Mouse (Mus musculus) kidney, embryonic 14.5 days (tissue): Measurements from ENCODE around the gene Tbcc. TPM values are rescaled to one million over a fixed set of nuclear protein-coding genes. Genes with fewer than 3 reads are reported as not detected.
"Not testable (repeated sequence)": the region's sequence is repeated elsewhere in the genome, so short reads cannot be mapped to it uniquely, and the experiment has no call there.

Source experiments
- ATAC-seq: fragments of 200-750 bp; cut with Nextera tagmentation; 2 replicates; pipeline ENCODE4 v1.8.0; 2017; ENCODE audit warnings: moderate number of reproducible peaks, mild to moderate bottlenecking, moderate TSS enrichment, moderate library complexity; ENCODE audit not compliant: low FRiP score, low TSS enrichment
- H3K27ac ChIP-seq: fragments of 300-500 bp; sonication (generic); 2 replicates; pipeline ENCODE4 v1.5.1; 2014; ENCODE audit warnings: low read depth, mild to moderate bottlenecking, low read length, moderate library complexity, mixed read lengths
- H3K27me3 ChIP-seq: fragments of 300-500 bp; sonication (generic); 2 replicates; pipeline ENCODE4 v1.6.1; 2014; ENCODE audit warnings: mild to moderate bottlenecking, low read length; ENCODE audit not compliant: control insufficient read depth, insufficient read depth
- H3K36me3 ChIP-seq: fragments of 300-500 bp; sonication (generic); 2 replicates; pipeline ENCODE4 v1.6.1; 2014; ENCODE audit warnings: low read length, mixed read lengths; ENCODE audit not compliant: control insufficient read depth, insufficient read depth
- H3K4me1 ChIP-seq: fragments of 300-500 bp; sonication (generic); 2 replicates; pipeline ENCODE4 v1.6.1; 2014; ENCODE audit warnings: low read length, mixed read lengths; ENCODE audit not compliant: control insufficient read depth, insufficient read depth
- H3K4me2 ChIP-seq: fragments of 300-500 bp; sonication (generic); replicated peaks from 2 replicates; pipeline ENCODE4 v1.6.1; 2014; ENCODE audit warnings: low read depth, mild to moderate bottlenecking, low read length
- H3K4me3 ChIP-seq: fragments of 300-500 bp; sonication (generic); 2 replicates; pipeline ENCODE4 v1.5.1; 2014; ENCODE audit warnings: mild to moderate bottlenecking, low read length
- H3K9ac ChIP-seq: fragments of 300-500 bp; sonication (generic); 2 replicates; pipeline ENCODE4 v1.6.1; 2014; ENCODE audit warnings: low read depth, mild to moderate bottlenecking, low read length, moderate library complexity
- H3K9me3 ChIP-seq: fragments of 300-500 bp; sonication (generic); 2 replicates; pipeline ENCODE4 v1.6.1; 2016; ENCODE audit warnings: low read length; ENCODE audit not compliant: control insufficient read depth
- WGBS: fragments of 180-500 bp; shearing (Covaris S2); extraction: QIAGEN DNeasy Blood & Tissue Kit; methylation state at CpG from one replicate; pipeline ENCODE4 v1.1.7; 2014; 5-methylcytosine and 5-hydroxymethylcytosine counted together
- polyA plus RNA-seq: library from polyadenylated mRNA; unstranded; fragments of >200 nt; fragmentation: Nextera tagmentation; extraction: Ambion mirVana; gene quantifications from 2 replicates; pipeline ENCODE4 v1.2.1, GENCODE M21; 2014

Gene Tbcc
- 71.0 and 82.1 TPM in 2 replicates for polyA plus RNA-seq

DNA sequence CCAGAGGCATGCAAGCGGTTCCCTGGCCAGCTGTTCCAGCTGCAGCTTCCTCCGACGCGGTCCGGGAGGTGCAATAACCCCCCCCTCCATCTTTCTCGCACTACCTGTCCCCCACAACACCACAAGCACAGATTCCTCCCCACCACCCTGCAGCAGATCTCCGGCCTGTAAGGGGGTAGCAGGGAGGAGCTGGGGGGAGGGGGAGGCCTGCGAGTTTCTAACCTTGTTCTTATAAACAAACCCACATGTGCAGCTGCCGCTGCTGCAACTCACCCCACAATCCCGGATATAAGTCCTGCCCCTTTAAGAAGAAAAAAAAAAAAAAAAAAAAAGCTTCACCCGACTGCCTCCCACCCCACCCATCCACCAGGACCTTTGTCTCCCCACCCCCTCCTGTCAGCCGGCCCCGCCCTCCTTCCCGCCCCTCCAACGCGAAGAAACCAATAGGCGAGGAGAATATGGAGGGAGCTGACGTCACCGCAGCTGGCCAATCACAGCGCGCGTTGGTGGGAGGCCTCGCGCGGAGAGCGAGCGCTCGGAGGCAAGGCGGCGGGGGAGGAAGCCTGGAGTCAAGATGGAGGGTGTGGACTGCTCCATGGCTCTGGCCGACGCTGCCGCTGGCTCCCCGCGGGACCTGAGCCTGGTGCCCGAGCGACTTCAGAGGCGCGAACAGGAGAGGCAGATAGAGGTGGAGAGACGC is at the start of gene Tbcc:
Tbcc (plus strand) TSS at position 569 of the 700 bp plus-strand sequence.
- Histone ChIP-seq H3K9ac (peak within 1 kb of the TSS; percentile 85), H3K4me3 (peak within 1 kb of the TSS; percentile 95), H3K4me1 (peaks cover 21% of the 10 kb centered on the region), H3K27me3 (no peaks in the 10 kb centered on the region), H3K9me3 (no peaks in the 10 kb centered on the region), H3K36me3 (peaks cover 3% of the 10 kb centered on the region; the same call in 1 of the 2 replicates), H3K27ac (peak within 1 kb of the TSS; percentile 97), H3K4me2 (peak within 1 kb of the TSS; percentile 97)
- ATAC-seq = peak; percentile 91
- under 1% methylated on average over 40 of the region's 40 CpGs for WGBS

GRCm38 (mm10) chr17:46843022-46843421 is 47.5 kb upstream of the Tbcc start:
- H3K27me3 ChIP-seq = no peaks in the 10 kb centered on the region
- WGBS = 40% methylated on average over 2 of the region's 2 CpGs
- ATAC-seq = no peak
- H3K4me1 ChIP-seq = peaks cover 12% of the 10 kb centered on the region; the same call in 1 of the 2 replicates
- no peak overlapping the region for H3K9ac ChIP-seq
- H3K4me2 ChIP-seq = no peak overlapping the region
- H3K9me3 ChIP-seq = no peaks in the 10 kb centered on the region
- no peaks in the 10 kb centered on the region for H3K36me3 ChIP-seq
- H3K4me3 ChIP-seq = no peak overlapping the region
- H3K27ac ChIP-seq = no peak overlapping the region

- H3K9me3 ChIP-seq = no peaks in the 10 kb centered on the region
- H3K27me3 ChIP-seq = no peaks in the 10 kb centered on the region
- no peak overlapping the region for H3K27ac ChIP-seq
- peaks cover 9% of the 10 kb centered on the region; the same call in 1 of the 2 replicates for H3K4me1 ChIP-seq
- H3K36me3 ChIP-seq = no peaks in the 10 kb centered on the region
- WGBS = 29% methylated on average over 7 of the region's 7 CpGs
- no peak overlapping the region for H3K4me3 ChIP-seq
- no peak overlapping the region for H3K4me2 ChIP-seq
- H3K9ac ChIP-seq = no peak overlapping the region
- ATAC-seq = no peak; the same call in 1 of the 2 replicates
These were observed 46.8 kb upstream of the Tbcc start for GRCm38 (mm10) chr17:46843716-46844115.

DNA sequence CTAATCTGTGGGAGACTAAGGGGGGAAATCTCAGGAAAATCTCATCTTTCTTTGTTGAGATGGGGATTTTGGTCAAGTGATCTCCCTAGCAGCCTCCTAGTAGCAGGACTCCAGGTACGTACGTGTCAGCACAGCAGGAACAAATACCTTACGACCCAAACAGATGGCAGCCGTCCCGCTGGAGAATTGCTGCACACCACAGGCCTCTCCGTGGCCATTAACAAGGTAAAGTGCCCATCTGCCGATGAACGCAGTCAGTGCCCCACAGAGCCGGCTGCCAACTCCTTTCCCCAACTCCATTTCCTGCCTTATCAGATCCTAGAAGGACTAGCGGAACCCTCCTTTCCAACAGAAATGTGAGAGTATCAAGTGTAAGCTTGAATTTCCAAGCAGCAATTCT is 45.7 kb upstream of the Tbcc start:
- Histone ChIP-seq H3K27me3 (no peaks in the 10 kb centered on the region), H3K4me2 (no peak overlapping the region), H3K4me3 (no peak overlapping the region), H3K4me1 (peaks cover 9% of the 10 kb centered on the region; the same call in 1 of the 2 replicates), H3K27ac (no peak overlapping the region), H3K9me3 (no peaks in the 10 kb centered on the region), H3K9ac (no peak overlapping the region), H3K36me3 (no peaks in the 10 kb centered on the region)
- ATAC-seq = no peak
- WGBS = 26% methylated on average over 10 of the region's 10 CpGs

DNA sequence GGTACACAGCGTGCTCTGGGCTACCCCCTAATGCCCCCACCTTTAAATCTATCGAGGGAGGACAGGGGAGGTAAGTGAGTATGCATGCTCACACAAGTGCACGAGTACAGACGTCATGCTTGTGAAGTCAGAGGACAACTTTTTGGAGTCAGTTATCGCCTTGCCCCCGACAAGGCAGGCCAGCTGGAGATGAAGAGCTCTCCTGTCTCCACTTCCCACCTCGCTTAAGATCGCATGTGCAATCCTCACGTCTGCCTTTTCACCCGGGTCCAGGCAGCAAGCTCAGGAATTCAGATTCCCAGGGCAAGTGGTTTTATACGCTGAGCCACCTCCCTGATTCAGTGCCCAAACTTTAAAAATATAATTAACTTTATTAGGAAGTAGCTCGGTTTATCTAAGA is 45.2 kb upstream of the Tbcc start:
- H3K4me3 ChIP-seq = no peak overlapping the region
- H3K4me2 ChIP-seq = no peak overlapping the region
- H3K27ac ChIP-seq = no peak overlapping the region
- no peaks in the 10 kb centered on the region for H3K9me3 ChIP-seq
- H3K9ac ChIP-seq = no peak overlapping the region
- H3K4me1 ChIP-seq = peaks cover 9% of the 10 kb centered on the region; the same call in 1 of the 2 replicates
- 39% methylated on average over 12 of the region's 12 CpGs for WGBS
- H3K36me3 ChIP-seq = no peaks in the 10 kb centered on the region
- H3K27me3 ChIP-seq = no peaks in the 10 kb centered on the region
- ATAC-seq = peak; percentile 43; the same call in 1 of the 2 replicates

GRCm38 (mm10) chr17:46846573-46846972 is 43.9 kb upstream of the Tbcc start:
- not testable (repeated sequence) for ATAC-seq, H3K4me2 ChIP-seq, H3K27me3 ChIP-seq, H3K4me3 ChIP-seq, H3K9me3 ChIP-seq, H3K36me3 ChIP-seq, H3K9ac ChIP-seq, H3K27ac ChIP-seq, H3K4me1 ChIP-seq
- 94% methylated on average over 18 of the region's 18 CpGs for WGBS

GRCm38 (mm10) chr17:46847206-46847605 is 43.3 kb upstream of the Tbcc start:
- WGBS = 95% methylated on average over 7 of the region's 7 CpGs
- H3K4me1 ChIP-seq = peaks cover 9% of the 10 kb centered on the region; the same call in 1 of the 2 replicates
- no peak overlapping the region for H3K9ac ChIP-seq
- no peaks in the 10 kb centered on the region for H3K36me3 ChIP-seq
- no peaks in the 10 kb centered on the region for H3K27me3 ChIP-seq
- H3K27ac ChIP-seq = no peak overlapping the region
- no peak overlapping the region for H3K4me3 ChIP-seq
- no peak for ATAC-seq
- H3K4me2 ChIP-seq = no peak overlapping the region
- no peaks in the 10 kb centered on the region for H3K9me3 ChIP-seq

DNA sequence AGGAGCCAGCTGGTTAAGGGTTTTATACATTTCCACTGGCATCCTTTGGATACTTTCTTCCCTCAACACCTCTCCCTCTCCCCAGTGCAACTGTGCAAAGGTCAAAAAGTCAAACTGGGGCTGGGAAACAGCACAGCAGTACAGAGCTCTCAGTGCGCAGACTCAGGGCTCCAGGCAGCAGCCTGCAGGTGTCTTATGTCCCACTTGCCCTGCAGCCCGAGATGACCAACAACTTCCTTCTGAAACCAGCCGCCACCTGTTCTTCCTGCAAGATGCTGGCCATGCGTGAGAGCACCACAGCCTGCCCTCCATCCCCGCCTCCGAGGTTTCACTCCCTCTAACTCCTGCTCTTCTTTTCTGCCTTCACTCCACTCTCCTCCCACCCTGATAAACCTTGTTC is 37.8 kb upstream of the Tbcc start:
- H3K4me3 ChIP-seq = no peak overlapping the region

GRCm38 (mm10) chr17:46853281-46853680 is 37.2 kb upstream of the Tbcc start:
- peaks cover 28% of the 10 kb centered on the region for H3K4me1 ChIP-seq
- H3K9me3 ChIP-seq = no peaks in the 10 kb centered on the region
- no peak overlapping the region for H3K9ac ChIP-seq
- H3K27ac ChIP-seq = peak overlapping the region; percentile 84; the same call in 1 of the 2 replicates
- no peak overlapping the region for H3K4me2 ChIP-seq
- no peaks in the 10 kb centered on the region for H3K27me3 ChIP-seq
- H3K36me3 ChIP-seq = no peaks in the 10 kb centered on the region
- WGBS = 45% methylated on average over 6 of the region's 6 CpGs
- no peak for ATAC-seq
- H3K4me3 ChIP-seq = no peak overlapping the region

More for the DNA sequence above, 37.8 kb upstream of the Tbcc start:
- 11% methylated on average over 6 of the region's 6 CpGs for WGBS
- Histone ChIP-seq H3K4me2 (no peak overlapping the region), H3K9me3 (no peaks in the 10 kb centered on the region), H3K4me1 (peaks cover 28% of the 10 kb centered on the region), H3K36me3 (no peaks in the 10 kb centered on the region), H3K9ac (no peak overlapping the region), H3K27me3 (no peaks in the 10 kb centered on the region), H3K27ac (peak overlapping the region; percentile 84; the same call in 1 of the 2 replicates)
- peak; percentile 58 for ATAC-seq
